Mouse (Mus musculus) heart, adult 11 months (tissue): ENCODE data around the gene Cers2.

ENCODE experiments used
- DNase-seq: peaks from one replicate; pipeline ENCODE4 v3.0.0; 2022

Cers2 gene

GRCm38 (mm10) chr3:95319701-95320625 is 5.4 kb downstream of the Cers2 start:
- peak; percentile 86 for DNase-seq

GRCm38 (mm10) chr3:95323429-95323828 is 8.8 kb downstream of the Cers2 start:
- DNase-seq: no peak

- DNase-seq: no peak
These were observed 10.0 kb downstream of the Cers2 start for GRCm38 (mm10) chr3:95324454-95325144.

- DNase-seq: no peak
These were observed 14.3 kb downstream of the Cers2 start for GRCm38 (mm10) chr3:95328803-95329404.

- DNase-seq: no peak
These were observed 16.9 kb downstream of the Cers2 start for GRCm38 (mm10) chr3:95331528-95331927.

GRCm38 (mm10) chr3:95337345-95337744 is 22.8 kb downstream of the Cers2 start:
- peak; percentile 86 for DNase-seq

- DNase-seq: peak; percentile 79
These were observed 23.7 kb downstream of the Cers2 start for GRCm38 (mm10) chr3:95338251-95338650.

GRCm38 (mm10) chr3:95343356-95344000 is 28.9 kb downstream of the Cers2 start:
- peak; percentile 31 for DNase-seq

GRCm38 (mm10) chr3:95346454-95346853 is 31.9 kb downstream of the Cers2 start:
- peak; percentile 55 for DNase-seq

- DNase-seq: peak; percentile 11
These were observed 33.8 kb downstream of the Cers2 start for GRCm38 (mm10) chr3:95348343-95348742.

- DNase-seq: peak; percentile 43
These were observed 34.9 kb downstream of the Cers2 start for GRCm38 (mm10) chr3:95349491-95349890.

- DNase-seq: peak; percentile 76
These were observed 41.4 kb downstream of the Cers2 start for GRCm38 (mm10) chr3:95355911-95356544.

GRCm38 (mm10) chr3:95356701-95357449 is 42.3 kb downstream of the Cers2 start, which contains the start of gene Setdb1:
Gene Setdb1 (minus strand): TSS chr3:95357202.
- peak; percentile 99 for DNase-seq

GRCm38 (mm10) chr3:95357746-95358145 is 43.2 kb downstream of the Cers2 start:
- DNase-seq: peak; percentile 81

GRCm38 (mm10) chr3:95360276-95360675 is 45.7 kb downstream of the Cers2 start:
- DNase-seq: peak; percentile 28

- peak; percentile 64 for DNase-seq
These were observed 55.5 kb downstream of the Cers2 start for GRCm38 (mm10) chr3:95370101-95370500.
